Mouse (Mus musculus): ENCODE measurements around the gene Siae.

Siae gene

GRCm38 (mm10) chr9:37540701-37541575 is 14.6 kb upstream of the Siae start:
- no peak for DNase-seq (ENCODE audit: low read depth, low spot score)

- no peak for DNase-seq (ENCODE audit: low read depth, low spot score)
Observed at GRCm38 (mm10) chr9:37541851-37542642, 13.5 kb upstream of the Siae start.

- DNase-seq (ENCODE audit: low read depth, low spot score): no peak
Observed at GRCm38 (mm10) chr9:37543869-37544440, 11.5 kb upstream of the Siae start.

GRCm38 (mm10) chr9:37544447-37545165 is 10.9 kb upstream of the Siae start:
- peak; percentile 54 for DNase-seq (ENCODE audit: low read depth, low spot score)

GRCm38 (mm10) chr9:37545166-37545610 is 10.3 kb upstream of the Siae start:
- no peak for DNase-seq (ENCODE audit: low read depth, low spot score)

- DNase-seq (ENCODE audit: low read depth, low spot score): no peak
Observed at GRCm38 (mm10) chr9:37545847-37546452, 9.5 kb upstream of the Siae start.

- no peak for DNase-seq (ENCODE audit: low read depth, low spot score)
Observed at GRCm38 (mm10) chr9:37546889-37547288, 8.6 kb upstream of the Siae start.

GRCm38 (mm10) chr9:37550435-37550834 is 5.1 kb upstream of the Siae start:
- DNase-seq (ENCODE audit: low read depth, low spot score): no peak

GRCm38 (mm10) chr9:37551751-37552531 is 3.6 kb upstream of the Siae start:
- no peak for DNase-seq (ENCODE audit: low read depth, low spot score)

GRCm38 (mm10) chr9:37552536-37553293 is 2.8 kb upstream of the Siae start, which contains the start of gene Nrgn:
Gene Nrgn, minus strand, starts transcription at chr9:37552904.
- DNase-seq (ENCODE audit: low read depth, low spot score): peak; percentile 80

- no peak for DNase-seq (ENCODE audit: low read depth, low spot score)
Observed at GRCm38 (mm10) chr9:37554279-37554678, 1.2 kb upstream of the Siae start.

- DNase-seq (ENCODE audit: low read depth, low spot score): no peak
Observed at GRCm38 (mm10) chr9:37556366-37556765, 868 bp downstream of the Siae start.

- no peak for DNase-seq (ENCODE audit: low read depth, low spot score)
Observed at GRCm38 (mm10) chr9:37560617-37561016, 5.1 kb downstream of the Siae start.

- DNase-seq (ENCODE audit: low read depth, low spot score): no peak
Observed at GRCm38 (mm10) chr9:37563805-37564204, 8.3 kb downstream of the Siae start.

GRCm38 (mm10) chr9:37567019-37567418 is 11.5 kb downstream of the Siae start:
- DNase-seq (ENCODE audit: low read depth, low spot score): no peak

- no peak for DNase-seq (ENCODE audit: low read depth, low spot score)
Observed at GRCm38 (mm10) chr9:37567454-37567853, 12.0 kb downstream of the Siae start.

- DNase-seq (ENCODE audit: low read depth, low spot score): no peak
Observed at GRCm38 (mm10) chr9:37567892-37568604, 12.6 kb downstream of the Siae start.

GRCm38 (mm10) chr9:37568605-37569214 is 13.2 kb downstream of the Siae start:
- DNase-seq (ENCODE audit: low read depth, low spot score): no peak

Measured in WW6 (cell line).